Mouse (Mus musculus): Measurements from ENCODE around the gene Polrmt.
"Not testable (repeated sequence)": the region's sequence is repeated elsewhere in the genome, so short reads cannot be mapped to it uniquely, and the experiment has no call there.

Gene Polrmt

GRCm38 (mm10) chr10:79774486-79775279 is 28.3 kb upstream of the Polrmt start:
- ATAC-seq (ENCODE audit: low TSS enrichment): no peak

GRCm38 (mm10) chr10:79773208-79773607 is 26.8 kb upstream of the Polrmt start:
- ATAC-seq (ENCODE audit: low TSS enrichment): no peak

- no peak for ATAC-seq (ENCODE audit: low TSS enrichment)
These were observed 25.9 kb upstream of the Polrmt start for GRCm38 (mm10) chr10:79772320-79772719.

- no peak for ATAC-seq (ENCODE audit: low TSS enrichment)
These were observed 22.9 kb upstream of the Polrmt start for GRCm38 (mm10) chr10:79769329-79769728.

GRCm38 (mm10) chr10:79768400-79768799 is 22.0 kb upstream of the Polrmt start:
- peak; percentile 8; the same call in 1 of the 2 replicates for ATAC-seq (ENCODE audit: low TSS enrichment)

- ATAC-seq (ENCODE audit: low TSS enrichment): peak; percentile 71
These were observed 21.2 kb upstream of the Polrmt start for GRCm38 (mm10) chr10:79767372-79768244.

- peak; percentile 52 for ATAC-seq (ENCODE audit: low TSS enrichment)
These were observed 20.3 kb upstream of the Polrmt start, which contains the start of gene Rnf126 for GRCm38 (mm10) chr10:79766508-79767325. TSS of gene Rnf126 (minus strand) at chr10:79766952.

- ATAC-seq (ENCODE audit: low TSS enrichment): no peak
These were observed 19.7 kb upstream of the Polrmt start for GRCm38 (mm10) chr10:79766001-79766507.

GRCm38 (mm10) chr10:79765228-79765745 is 18.9 kb upstream of the Polrmt start:
- ATAC-seq (ENCODE audit: low TSS enrichment): no peak

- no peak for ATAC-seq (ENCODE audit: low TSS enrichment)
These were observed 17.9 kb upstream of the Polrmt start for GRCm38 (mm10) chr10:79764234-79764633.

GRCm38 (mm10) chr10:79762875-79763274 is 16.5 kb upstream of the Polrmt start:
- no peak for ATAC-seq (ENCODE audit: low TSS enrichment)

GRCm38 (mm10) chr10:79760603-79761143 is 14.3 kb upstream of the Polrmt start:
- no peak for ATAC-seq (ENCODE audit: low TSS enrichment)

- not testable (repeated sequence) for ATAC-seq (ENCODE audit: low TSS enrichment)
These were observed 13.3 kb upstream of the Polrmt start for GRCm38 (mm10) chr10:79759675-79760074.

GRCm38 (mm10) chr10:79756660-79757059 is 10.3 kb upstream of the Polrmt start:
- ATAC-seq (ENCODE audit: low TSS enrichment): no peak

- ATAC-seq (ENCODE audit: low TSS enrichment): no peak
These were observed 9.5 kb upstream of the Polrmt start for GRCm38 (mm10) chr10:79755854-79756253.

GRCm38 (mm10) chr10:79754856-79755516 is 8.6 kb upstream of the Polrmt start, which contains the start of gene Fgf22:
TSS of gene Fgf22 (plus strand) at chr10:79755076.
- ATAC-seq (ENCODE audit: low TSS enrichment): peak; percentile 80

- no peak for ATAC-seq (ENCODE audit: low TSS enrichment)
These were observed 2.1 kb upstream of the Polrmt start for GRCm38 (mm10) chr10:79748496-79748895.

- peak; percentile 18; the same call in 1 of the 2 replicates for ATAC-seq (ENCODE audit: low TSS enrichment)
These were observed 382 bp upstream of the Polrmt start for GRCm38 (mm10) chr10:79746774-79747151.

GRCm38 (mm10) chr10:79745411-79745810 is 970 bp downstream of the Polrmt start:
- no peak for ATAC-seq (ENCODE audit: low TSS enrichment)

GRCm38 (mm10) chr10:79743650-79744365 is 2.6 kb downstream of the Polrmt start:
- no peak for ATAC-seq (ENCODE audit: low TSS enrichment)
